Mouse (Mus musculus) hindlimb bud, embryonic 11.5 days (tissue): ENCODE measurements at regions not wholly inside any gene's neighbourhood (a gene's known extent, or its start where the extent isn't known, plus 50 kb on each side); places are given as distances from the start of the nearest gene placed in this dataset.

Source experiments
- DNase-seq: peaks from one replicate; pipeline ENCODE4 v3.0.0-alpha.2; 2012; ENCODE audit warnings: low read depth, low spot score; ENCODE audit errors: extremely low spot score

DNA sequence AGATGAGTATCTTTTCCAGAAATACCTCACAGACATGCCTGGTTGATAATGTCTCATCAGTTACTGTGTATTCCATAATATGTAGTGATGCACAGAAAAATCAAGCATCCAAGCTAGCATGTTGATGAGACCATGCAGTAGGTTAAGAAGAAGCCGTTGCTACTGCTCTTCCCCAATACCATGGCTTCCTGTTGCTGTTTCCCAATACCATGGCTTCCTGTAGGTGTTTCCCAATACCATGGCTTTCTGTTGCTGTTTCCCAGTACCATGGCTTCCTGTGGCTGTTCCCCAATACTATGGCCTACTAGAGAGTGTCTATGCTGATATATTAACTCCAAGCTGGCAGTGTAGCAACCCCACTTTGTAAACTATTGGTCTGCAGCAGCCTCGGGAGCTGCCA, 253.7 kb downstream of the Stim2 start:
- no peak for DNase-seq

DNA sequence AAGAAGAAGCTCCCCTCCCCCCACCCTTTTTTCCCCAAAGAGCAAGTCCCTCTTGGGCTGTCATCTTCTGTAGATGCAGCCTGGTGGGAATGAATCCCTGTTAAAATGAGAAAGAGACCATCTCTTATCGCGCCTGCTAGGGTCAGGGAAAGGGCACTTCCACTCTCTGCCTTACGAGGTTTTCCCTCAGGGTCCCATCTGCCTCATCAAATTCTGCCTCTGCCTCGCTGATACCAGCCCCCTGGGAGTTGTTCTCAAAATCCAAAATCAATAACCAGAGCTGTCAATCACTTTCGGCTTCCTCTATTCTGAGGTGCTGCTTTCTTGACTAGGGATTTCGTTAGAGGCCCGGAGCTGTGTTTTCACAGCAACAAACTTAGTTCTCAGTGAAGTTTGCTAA, 255.7 kb downstream of the Stim2 start:
- no peak for DNase-seq

DNA sequence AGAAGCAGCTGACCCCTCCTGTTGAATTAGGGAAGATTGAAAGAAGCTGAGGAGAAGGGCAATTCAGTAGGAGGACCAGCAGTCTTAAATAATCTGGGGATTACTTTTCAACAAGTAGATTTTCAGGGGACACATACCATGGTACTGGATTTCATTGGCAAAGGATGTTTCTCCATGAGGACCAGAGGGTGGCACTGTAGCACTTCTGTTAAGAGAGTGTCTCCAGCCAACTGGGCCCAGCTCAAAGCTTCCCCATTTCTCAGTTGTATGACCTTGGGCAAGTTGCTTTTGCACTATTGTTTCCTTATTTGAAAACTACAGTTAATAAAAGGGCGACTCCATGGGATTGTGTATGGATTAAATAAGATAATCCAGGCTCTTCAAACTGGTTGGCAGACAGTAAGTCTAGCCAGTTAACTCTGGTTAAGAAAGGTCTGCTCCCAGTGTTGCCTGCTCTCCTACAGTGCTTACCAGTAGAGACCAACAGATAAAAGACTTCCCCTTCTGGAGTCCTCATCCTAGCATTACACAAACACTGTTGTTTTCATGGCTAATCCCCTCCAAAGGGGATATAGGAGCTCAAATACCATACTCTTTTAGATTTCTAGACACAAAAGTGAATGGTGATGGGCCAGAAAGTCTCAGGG, 259.9 kb downstream of the Stim2 start:
- no peak for DNase-seq

DNA sequence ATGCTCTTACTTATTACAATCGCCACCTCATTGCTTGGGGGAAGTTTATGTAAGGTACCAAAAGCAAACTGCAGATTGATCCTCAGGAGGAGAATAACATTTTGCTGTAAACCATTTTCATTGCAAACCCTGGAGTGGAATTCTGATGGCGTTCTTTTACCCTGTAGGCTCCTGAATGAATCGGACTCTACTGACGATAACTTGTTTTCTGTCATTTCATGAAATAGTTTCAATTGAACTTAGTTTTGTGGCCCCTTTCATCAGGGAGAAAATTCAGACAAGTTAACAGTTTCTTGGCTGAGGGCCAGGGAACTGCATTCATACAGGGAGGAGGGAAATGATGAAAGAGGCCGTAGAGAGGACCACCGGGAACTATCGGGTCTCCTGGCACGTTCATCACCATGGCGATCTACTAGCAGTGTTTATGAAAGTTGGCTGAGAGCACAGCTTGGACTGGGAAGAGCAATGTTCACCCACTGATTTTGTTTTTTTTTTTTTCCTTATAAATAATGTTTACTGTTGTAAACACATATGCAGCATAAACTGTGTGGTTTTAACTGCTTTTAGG, 266.7 kb downstream of the Stim2 start:
- no peak for DNase-seq

DNA sequence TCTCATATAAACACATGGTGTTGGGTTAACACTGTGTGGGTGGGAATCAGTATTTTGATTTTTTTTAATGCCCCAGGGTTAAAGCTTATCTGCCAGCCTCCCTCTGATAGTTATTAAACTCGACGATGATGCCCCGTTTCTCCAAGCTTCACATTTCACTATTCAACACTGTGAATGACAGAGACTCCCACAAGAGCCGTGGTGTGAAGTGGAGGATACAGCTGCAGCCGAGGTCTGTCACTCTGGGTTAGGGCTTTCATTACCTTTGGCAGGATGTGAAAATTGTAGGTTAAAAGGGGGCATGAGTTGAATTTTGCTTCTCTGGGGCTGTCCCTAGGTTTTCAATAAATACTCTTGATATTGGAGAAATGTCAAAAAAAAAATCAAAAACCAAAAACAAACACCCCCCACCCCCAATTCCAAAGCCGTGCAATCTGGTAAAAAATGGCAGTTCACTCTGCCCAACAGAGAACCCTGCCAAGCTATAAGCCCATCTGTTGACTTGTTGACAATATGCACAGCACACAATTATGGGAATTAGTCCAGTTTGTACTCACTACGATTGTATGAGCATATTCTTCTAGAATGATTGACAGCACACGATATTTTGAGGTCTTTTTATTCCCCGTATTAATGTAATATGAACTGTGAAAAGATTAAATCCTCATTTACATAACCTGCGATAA, 269.7 kb downstream of the Stim2 start:
- no peak for DNase-seq

DNA sequence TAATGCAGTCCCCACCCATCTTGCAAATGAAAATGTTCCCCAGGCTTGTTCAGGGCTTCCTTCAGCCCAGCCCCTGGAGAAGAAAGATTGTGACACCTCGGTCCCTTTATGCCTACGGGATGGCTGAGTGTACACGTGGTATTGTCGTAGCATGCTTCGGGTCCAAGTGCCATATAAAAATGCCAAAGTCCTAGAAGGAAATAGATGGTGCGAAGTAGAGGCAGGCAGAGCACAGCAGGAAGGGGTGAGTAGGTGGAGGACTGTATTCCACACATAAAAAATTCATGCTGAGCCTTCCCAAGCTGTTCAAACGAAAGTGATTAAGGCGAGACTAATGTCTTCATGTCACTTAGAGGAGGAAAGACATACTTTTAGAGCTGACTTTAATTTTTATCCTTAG, 281.1 kb downstream of the Stim2 start:
- no peak for DNase-seq

DNA sequence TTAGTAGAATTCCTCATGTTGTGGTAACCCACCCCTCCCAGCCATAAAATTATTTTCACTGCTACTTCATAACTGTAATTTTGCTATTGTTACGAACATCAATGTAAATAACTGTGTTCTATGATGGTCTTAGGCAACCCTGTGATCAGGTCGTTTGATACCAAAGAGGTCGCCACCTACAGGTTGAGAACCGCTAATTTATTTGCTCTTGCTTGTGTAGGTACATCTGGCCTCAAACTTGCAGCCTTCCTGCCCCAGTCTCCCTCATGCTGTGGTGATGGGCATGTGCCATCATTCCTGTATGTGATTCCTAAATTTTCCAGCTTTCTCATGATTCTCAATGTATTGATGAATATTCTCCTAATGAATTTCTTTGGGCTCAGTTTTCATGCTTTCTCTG, 282.4 kb downstream of the Stim2 start:
- DNase-seq: no peak

DNA sequence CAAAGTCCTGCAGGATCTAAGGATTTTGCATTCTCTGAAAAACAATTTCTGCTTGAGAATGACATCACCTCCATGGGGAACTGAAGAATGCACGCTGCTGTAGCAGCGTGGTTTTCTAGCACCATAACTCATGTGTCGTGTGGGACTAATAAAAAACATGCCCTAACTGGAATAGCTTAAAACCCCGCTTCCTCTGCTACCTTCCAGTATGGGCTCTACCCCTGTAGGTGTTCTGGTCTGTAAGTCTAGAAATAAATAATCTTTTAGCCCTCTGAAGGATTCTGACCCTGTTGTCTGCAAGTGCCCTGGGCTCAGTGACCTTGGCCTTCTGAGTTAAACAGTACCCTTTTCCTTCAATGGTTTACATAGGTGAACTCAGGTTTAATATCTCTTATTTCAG, 282.8 kb downstream of the Stim2 start:
- no peak for DNase-seq

DNA sequence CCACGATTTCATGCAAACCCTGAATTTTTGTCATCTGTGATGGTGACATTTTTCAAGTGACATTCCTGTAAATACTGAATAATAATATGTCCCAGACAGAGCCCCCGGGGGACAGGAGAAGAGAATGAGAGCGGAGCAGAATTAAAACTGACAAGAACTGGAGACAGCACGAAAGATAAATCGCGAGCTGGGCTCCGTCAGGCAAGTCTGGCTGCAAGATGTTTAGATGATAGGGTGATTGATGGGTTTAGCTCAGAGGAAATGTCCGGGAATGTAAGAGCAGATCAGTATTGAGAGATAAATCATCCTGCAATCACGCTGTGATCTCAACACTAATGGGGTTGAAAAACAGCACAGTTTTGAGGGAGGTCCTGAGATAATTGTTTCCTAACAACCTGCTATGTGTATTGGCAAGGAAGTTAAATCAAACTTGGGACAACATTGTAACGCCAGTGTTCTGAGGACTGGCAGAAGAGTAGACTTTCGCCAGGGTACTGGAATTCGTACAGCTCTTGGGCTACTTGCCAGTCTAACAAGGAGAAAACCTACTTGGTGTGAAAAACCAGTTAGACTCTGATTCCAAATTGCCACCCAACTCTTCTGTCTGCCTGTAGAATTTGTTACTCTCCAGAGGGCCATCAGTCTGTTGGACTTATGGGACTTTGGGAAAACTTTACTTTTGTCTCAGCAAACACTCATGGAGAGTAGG, 292.2 kb downstream of the Stim2 start:
- DNase-seq: no peak

DNA sequence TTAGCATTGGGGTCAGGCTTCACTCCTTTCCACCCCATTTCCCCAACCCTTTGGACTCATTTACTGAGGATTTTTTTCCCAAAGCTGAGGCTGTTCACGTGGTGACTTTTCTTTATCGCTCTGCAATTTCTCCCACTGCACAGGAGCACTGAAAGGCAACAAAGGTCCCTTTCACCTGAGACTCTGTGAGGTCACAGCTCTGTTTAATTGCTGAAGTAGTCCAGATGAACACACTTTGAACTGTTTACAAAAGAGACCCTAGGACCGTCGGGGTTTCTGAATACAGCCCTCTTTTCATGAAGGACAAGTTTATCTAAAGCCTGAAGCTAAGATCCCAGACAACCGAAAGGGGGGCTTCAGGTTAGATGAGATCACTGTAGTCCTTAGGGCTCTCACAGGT, 293.6 kb downstream of the Stim2 start:
- DNase-seq: no peak

DNA sequence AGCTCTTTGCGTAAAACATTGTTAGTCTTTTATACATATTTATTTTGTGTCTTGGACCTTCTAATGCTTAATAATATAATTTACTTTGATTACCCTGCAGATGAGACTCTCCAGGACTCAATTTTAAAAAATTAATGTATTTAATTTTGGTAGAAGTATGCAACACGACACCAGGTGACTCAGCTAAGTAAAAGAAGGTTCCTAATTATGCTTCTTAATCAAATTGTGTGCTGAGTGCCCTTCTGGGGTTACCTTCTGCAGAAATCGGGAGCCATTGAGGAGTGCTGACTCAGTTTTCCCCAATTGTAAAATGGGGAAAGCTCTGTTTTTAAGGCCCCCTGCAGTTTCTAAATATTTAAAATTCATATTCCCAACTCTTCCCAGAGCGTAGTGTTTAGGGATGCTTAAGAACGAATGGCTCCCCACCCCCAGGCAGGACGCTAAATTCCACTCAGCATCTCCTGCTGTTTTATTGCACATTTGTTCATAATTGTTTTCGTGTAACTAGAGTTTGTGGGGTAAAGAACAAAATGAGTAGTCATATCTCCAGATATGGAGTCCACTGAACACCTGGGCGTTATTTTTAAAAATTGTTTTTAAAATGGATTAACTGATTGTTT, 315.5 kb downstream of the Stim2 start:
- DNase-seq: no peak

DNA sequence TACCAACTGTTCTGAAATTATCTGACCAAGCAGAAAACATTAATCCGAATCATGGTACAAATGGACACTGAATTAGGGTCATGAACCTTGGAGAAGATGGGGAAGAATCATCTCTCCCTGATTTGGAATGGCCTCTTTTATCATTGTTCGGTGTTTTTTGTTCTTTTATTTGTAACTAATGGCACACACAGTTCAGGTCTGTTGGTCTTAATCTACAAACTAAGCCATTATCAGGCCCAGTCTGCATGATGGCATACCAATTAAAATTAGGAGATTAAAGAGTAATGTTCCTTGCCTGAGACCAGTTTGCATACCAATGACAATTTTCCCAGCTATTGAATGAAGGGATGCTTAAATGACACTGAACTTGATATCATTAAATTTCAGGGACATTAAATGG, 332.1 kb downstream of the Stim2 start:
- DNase-seq: no peak

DNA sequence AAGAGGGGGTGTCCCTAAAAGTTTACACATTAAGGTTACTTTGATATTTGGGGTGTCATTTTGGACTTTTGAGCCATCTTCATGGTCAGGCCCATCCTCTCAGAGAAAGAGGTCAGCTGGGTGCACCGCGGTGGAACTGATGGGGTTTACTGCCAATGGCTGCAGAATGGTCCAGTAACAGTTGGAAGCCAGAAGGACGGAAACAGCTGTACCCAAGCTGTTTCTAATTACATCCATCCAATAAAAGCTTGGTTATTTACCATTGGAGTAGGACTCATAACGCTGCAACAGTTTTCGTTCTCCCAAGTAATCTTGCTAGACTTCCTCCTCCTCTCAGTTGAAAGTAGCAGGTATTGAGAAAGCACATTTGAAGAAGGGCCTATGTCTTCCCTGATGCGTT, 344.7 kb downstream of the Stim2 start:
- peak; percentile 71 for DNase-seq

DNA sequence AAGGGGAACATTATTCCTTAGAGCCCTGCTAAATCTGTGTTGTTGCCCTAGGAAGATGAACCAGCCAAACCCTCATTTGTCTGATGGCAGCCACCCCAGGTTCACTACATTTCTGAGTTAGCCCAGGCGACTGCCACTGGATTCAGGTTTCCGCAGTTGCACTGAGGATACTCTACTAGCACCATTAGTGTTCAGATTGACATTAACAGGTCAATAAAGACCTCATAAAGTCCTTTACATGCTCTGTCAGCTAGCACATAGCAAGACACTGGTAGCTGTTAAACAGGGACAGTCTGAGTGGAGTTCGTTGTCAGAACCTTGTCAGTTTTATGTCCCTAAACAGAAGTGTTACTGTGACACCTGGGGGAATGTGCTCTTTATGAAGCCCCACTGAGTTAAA, 345.1 kb downstream of the Stim2 start:
- peak; percentile 16 for DNase-seq

DNA sequence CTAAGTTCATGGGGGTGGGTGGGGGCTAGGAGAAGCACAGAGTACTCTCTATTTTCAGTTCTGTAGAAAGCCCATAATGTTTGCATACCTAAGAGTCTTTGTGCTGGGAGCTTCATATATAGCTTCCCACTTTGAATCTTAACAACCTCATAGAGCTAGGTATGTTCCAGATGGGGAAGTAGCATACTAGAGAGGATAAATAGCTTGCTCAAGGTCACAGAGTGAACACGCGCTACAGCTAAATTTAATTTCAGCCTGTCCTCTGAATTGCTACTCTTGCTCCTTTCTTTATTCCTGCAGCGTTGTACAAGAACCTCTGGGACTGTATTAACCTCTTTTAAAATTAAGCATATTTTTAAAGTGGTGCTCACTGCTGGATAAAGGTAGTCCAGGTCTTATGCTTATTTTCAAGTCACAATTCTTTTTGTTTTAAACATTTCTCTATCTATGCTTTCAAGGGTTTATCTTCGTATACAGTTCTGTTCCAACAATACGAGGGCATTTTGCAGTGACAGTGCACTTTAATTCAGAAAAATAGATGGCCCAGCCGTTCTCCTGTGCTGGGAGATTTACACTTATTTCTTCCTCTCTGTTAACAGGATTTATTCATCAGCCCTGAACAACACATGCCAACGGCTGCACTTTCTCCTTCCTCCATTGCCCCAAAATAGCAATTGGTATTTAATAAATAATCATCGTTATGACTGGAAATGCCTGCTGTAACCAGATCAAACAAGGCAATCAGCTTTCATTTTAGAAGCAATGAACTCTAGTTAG, 350.7 kb downstream of the Stim2 start:
- no peak for DNase-seq

DNA sequence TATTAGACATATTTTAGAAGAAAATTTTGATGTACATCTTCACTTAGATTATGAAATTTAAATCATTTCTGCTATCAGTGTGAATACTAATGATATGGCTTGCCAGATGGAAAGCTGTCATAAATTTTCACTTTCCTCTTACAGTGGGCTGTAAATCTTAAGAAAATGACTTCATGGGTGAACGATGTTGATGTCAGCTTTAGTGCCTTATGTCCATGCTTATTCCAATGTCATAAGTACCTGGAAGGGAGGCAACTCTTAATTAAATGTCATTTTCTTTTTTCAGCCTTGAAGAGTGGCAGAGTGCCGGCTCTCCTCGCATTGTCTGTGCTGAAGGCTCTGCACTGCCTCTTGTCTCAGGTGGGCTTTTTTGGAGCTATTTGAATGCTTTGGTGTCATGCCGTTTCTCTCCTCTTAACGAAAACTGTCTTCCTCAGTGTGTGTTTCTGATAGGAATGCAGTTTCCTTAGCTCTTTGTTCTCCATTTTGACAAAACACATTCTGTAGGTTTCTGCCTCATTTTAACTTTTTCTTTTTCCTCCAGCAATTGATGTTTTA, 351.6 kb downstream of the Stim2 start:
- DNase-seq: no peak

DNA sequence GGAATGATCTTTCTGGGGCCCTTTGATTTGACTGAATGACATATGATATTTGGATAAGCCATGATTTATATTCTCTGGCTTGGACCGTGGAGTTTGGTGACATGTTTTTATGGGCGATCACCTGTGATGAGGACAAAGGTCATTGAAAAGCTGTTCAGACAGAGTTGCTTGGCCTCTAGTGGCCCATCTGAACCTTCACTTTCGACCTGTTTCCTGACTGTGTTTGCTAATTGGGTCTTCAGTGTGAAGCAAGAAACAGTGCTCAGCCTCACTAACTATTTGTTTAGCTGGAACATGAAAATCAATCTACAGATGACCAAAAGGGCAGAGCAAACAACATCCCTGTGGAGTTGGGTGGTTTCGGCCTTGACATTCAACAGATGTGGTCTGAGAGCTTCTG, 357.8 kb downstream of the Stim2 start:
- DNase-seq: no peak

DNA sequence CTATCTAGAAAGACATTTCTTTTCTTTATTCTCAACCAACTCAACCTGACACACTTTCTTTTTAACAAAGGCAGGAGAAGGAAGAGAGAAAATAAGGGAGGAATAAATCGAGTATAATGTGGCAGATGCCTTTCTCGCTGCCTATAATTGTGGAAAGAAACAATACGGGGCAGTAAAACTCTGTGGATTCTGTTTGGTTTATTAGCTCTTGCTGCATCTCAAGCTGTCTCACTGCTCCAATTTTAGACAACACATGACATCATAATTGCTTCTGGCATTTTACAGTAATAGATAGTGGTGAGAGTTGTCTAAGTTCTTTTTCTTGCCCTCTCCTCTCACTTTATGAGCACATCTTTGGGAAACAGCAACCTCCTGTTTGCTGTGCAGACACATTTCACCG, 359.2 kb downstream of the Stim2 start:
- no peak for DNase-seq

DNA sequence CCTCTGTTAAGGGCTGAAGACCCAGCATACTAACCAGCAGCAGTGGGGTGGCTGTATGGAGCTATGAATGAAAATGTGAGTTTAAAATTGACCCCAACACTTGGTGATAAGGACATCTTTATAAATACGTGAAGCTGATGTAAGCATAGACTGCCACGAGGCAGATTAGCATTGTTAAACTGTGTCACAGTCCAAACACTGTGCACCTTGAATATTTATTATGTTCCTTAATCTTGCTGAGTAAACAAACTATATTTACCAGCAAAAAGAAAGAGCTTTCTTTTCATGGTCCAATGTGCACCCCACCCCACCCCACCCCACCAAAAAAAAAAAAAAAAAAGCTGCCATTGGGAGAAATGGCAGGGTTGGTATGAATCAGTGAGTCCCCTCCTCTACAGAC, 359.9 kb downstream of the Stim2 start:
- no peak for DNase-seq
